Mouse (Mus musculus) lung, postnatal 0 days (tissue): Measurements from ENCODE around the gene Adamtsl2.

Source experiments
- CTCF ChIP-seq: IDR thresholded peaks from 2 replicates; pipeline ENCODE4 v1.5.1; 2016; ENCODE audit warnings: antibody characterized with exemption, mild to moderate bottlenecking
- EP300 ChIP-seq: IDR thresholded peaks from 2 replicates; pipeline ENCODE4 v1.6.1; 2016; ENCODE audit warnings: antibody characterized with exemption, mild to moderate bottlenecking, control low read depth

DNA sequence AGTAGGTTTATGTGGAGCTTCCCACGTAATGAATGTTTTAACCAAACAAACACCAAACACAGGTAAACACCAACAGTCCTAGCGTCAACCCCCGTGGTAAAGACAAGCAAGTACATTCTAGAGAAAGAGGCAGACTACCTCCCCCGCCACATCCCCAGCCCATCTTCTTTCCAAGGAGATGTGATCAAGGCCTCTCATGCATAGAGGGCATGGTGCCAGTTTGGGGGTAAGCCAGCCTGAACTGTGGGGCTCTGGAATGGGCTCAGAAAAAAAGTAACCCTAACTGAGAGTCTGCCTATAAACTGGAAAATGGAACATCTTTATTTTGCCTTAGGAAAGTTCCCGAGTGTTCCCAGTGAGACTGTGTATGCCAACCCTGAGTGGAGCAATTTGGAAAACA lies 56.8 kb downstream of the Adamtsl2 start:
- TF ChIP-seq EP300 (no peak), CTCF (no peak)
